Mouse (Mus musculus): ENCODE measurements around the gene Prkaca. TPM values are rescaled to one million over a fixed set of nuclear protein-coding genes. Genes with fewer than 3 reads are reported as not detected.

The Prkaca gene
- polyA plus RNA-seq, 1 experiment from 2014 or later = 62.4 TPM

DNA sequence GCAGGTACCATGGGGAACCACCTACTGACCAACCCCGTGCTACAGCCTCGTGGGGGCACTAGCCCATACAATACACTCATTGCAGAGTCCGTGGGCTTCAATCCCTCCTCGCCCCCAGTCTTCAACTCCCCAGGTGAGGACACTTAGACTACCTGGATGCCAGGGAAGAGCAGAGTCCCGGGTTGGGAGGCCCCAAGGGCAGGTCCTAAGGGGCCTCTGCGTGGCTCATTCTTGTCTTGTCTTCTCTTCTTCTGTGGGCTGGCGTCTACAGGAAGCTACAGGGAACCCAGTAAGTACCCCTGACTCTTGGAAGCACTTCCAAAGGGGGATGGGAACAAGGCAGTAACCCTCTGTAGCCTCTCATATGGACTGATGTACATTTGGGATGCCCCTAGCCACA, 35.1 kb upstream of the Prkaca start:
- TF ChIP-seq CTCF (IDR thresholded peaks at IDR 0.05; ENCODE audit: low read depth) (no peak), EP300 (optimal IDR thresholded peaks at IDR 0.05) (no peak)
- 86% methylated on average over 7 of the region's 7 CpGs for WGBS
- ATAC-seq (ENCODE audit: low FRiP score, low TSS enrichment) = no peak
- Histone ChIP-seq H3K9ac (ENCODE audit: low read length) (no peak overlapping the region), H3K36me3 (ENCODE audit: control insufficient read depth, insufficient read depth, low read length) (peaks cover 13% of the 10 kb centered on the region; the same call in 1 of the 2 replicates), H3K4me2 (replicated peaks; ENCODE audit: low read depth) (no peak overlapping the region), H3K4me1 (replicated peaks; ENCODE audit: control insufficient read depth, insufficient read depth) (no peaks in the 10 kb centered on the region), H3K27me3 (ENCODE audit: control insufficient read depth, insufficient read depth, low read length) (no peaks in the 10 kb centered on the region), H3K9me3 (ENCODE audit: control insufficient read depth, low read length) (no peaks in the 10 kb centered on the region), H3K27ac (replicated peaks) (no peak overlapping the region), H3K4me3 (ENCODE audit: low read depth, low read length) (no peak overlapping the region)
- no peak for DNase-seq (ENCODE audit: low spot score)

DNA sequence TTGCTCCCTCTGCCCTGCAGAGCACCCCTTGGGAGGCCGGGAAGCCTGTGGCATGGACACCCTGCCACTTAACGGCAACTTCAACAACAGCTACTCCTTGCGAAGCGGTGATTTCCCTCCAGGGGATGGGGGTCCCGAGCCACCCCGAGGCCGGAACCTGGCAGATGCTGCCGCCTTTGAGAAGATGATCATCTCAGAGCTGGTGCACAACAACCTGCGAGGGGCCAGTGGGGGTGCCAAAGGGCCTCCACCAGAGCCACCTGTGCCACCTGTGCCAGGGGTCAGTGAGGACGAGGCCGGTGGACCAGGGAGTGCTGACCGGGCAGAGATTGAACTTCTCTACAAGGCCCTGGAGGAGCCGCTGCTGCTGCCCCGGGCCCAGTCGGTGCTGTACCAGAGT, 34.5 kb upstream of the Prkaca start:
- Histone ChIP-seq H3K4me3 (ENCODE audit: low read depth, low read length) (no peak overlapping the region), H3K4me2 (replicated peaks; ENCODE audit: low read depth) (no peak overlapping the region), H3K9ac (ENCODE audit: low read length) (no peak overlapping the region), H3K36me3 (ENCODE audit: control insufficient read depth, insufficient read depth, low read length) (peaks cover 13% of the 10 kb centered on the region; the same call in 1 of the 2 replicates), H3K27ac (replicated peaks) (no peak overlapping the region), H3K9me3 (ENCODE audit: control insufficient read depth, low read length) (no peaks in the 10 kb centered on the region), H3K27me3 (ENCODE audit: control insufficient read depth, insufficient read depth, low read length) (no peaks in the 10 kb centered on the region), H3K4me1 (replicated peaks; ENCODE audit: control insufficient read depth, insufficient read depth) (no peaks in the 10 kb centered on the region)
- no peak for DNase-seq (ENCODE audit: low spot score)
- 94% methylated on average over 15 of the region's 15 CpGs for WGBS
- no peak; the same call in none of the 2 replicates for ATAC-seq (ENCODE audit: low FRiP score, low TSS enrichment)
- no peak for TF ChIP-seq CTCF (IDR thresholded peaks at IDR 0.05; ENCODE audit: low read depth)
- no peak for TF ChIP-seq EP300 (optimal IDR thresholded peaks at IDR 0.05)

DNA sequence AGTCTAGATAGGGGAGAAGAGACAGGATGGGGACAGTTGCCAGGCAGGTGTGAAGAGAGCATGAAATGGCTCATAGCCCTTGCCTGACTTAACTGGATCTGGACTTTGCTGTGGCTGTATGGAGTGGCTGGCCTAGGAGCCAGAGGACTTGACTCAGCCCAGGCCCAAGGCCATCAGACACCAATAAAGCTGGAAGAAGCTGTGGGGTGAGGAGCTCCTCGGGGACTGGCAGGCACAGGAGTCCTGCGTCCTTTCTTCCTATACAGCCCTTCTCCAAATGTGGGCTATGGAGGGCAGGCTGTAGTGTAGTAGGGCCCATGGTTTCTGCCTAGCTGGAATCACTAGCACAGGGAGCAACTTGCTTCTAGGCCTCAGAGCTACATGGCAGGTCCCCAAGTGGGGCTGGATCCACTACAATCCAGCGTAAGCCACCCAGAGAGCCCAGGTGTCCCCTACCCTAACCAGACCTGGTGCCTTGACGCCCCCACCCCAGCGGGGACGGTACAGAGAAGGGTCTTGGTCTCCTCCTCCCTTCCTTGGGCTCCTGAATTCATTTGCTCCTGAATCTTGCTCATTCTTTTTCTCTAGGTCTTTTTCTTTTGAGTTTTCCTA, 31.6 kb upstream of the Prkaca start:
- H3K27ac ChIP-seq (replicated peaks) = no peak overlapping the region
- DNase-seq (ENCODE audit: low spot score) (no peak), ATAC-seq (ENCODE audit: low FRiP score, low TSS enrichment) (no peak)
- H3K36me3 ChIP-seq (ENCODE audit: control insufficient read depth, insufficient read depth, low read length) = peaks cover 4% of the 10 kb centered on the region; the same call in 1 of the 2 replicates
- H3K9me3 ChIP-seq (ENCODE audit: control insufficient read depth, low read length) = no peaks in the 10 kb centered on the region
- H3K4me3 ChIP-seq (ENCODE audit: low read depth, low read length) = no peak overlapping the region
- H3K4me1 ChIP-seq (replicated peaks; ENCODE audit: control insufficient read depth, insufficient read depth) = no peaks in the 10 kb centered on the region
- TF ChIP-seq EP300 (optimal IDR thresholded peaks at IDR 0.05) (no peak), CTCF (IDR thresholded peaks at IDR 0.05; ENCODE audit: low read depth) (no peak)
- no peaks in the 10 kb centered on the region for H3K27me3 ChIP-seq (ENCODE audit: control insufficient read depth, insufficient read depth, low read length)
- H3K4me2 ChIP-seq (replicated peaks; ENCODE audit: low read depth) = no peak overlapping the region
- no peak overlapping the region for H3K9ac ChIP-seq (ENCODE audit: low read length)
- WGBS = 77% methylated on average over 6 of the region's 6 CpGs

GRCm38 (mm10) chr8:83942446-83942845, 30.3 kb upstream of the Prkaca start:
- Histone ChIP-seq H3K4me2 (replicated peaks; ENCODE audit: low read depth) (no peak overlapping the region), H3K36me3 (ENCODE audit: control insufficient read depth, insufficient read depth, low read length) (peaks cover 4% of the 10 kb centered on the region; the same call in 1 of the 2 replicates), H3K4me3 (ENCODE audit: low read depth, low read length) (no peak overlapping the region), H3K27ac (replicated peaks) (no peak overlapping the region), H3K27me3 (ENCODE audit: control insufficient read depth, insufficient read depth, low read length) (no peaks in the 10 kb centered on the region), H3K9me3 (ENCODE audit: control insufficient read depth, low read length) (no peaks in the 10 kb centered on the region), H3K4me1 (replicated peaks; ENCODE audit: control insufficient read depth, insufficient read depth) (no peaks in the 10 kb centered on the region), H3K9ac (ENCODE audit: low read length) (no peak overlapping the region)
- no peak for DNase-seq (ENCODE audit: low spot score)
- no peak for ATAC-seq (ENCODE audit: low FRiP score, low TSS enrichment)
- TF ChIP-seq EP300 (optimal IDR thresholded peaks at IDR 0.05) (no peak), CTCF (IDR thresholded peaks at IDR 0.05; ENCODE audit: low read depth) (no peak)
- WGBS = 70% methylated on average over 1 of the region's 1 CpGs

- Histone ChIP-seq H3K4me1 (replicated peaks; ENCODE audit: control insufficient read depth, insufficient read depth) (no peaks in the 10 kb centered on the region), H3K4me3 (ENCODE audit: low read depth, low read length) (no peak overlapping the region), H3K9me3 (ENCODE audit: control insufficient read depth, low read length) (no peaks in the 10 kb centered on the region), H3K36me3 (ENCODE audit: control insufficient read depth, insufficient read depth, low read length) (no peaks in the 10 kb centered on the region), H3K9ac (ENCODE audit: low read length) (no peak overlapping the region), H3K27ac (replicated peaks) (no peak overlapping the region), H3K27me3 (ENCODE audit: control insufficient read depth, insufficient read depth, low read length) (no peaks in the 10 kb centered on the region), H3K4me2 (replicated peaks; ENCODE audit: low read depth) (no peak overlapping the region)
- no peak for TF ChIP-seq CTCF (IDR thresholded peaks at IDR 0.05; ENCODE audit: low read depth)
- no peak for TF ChIP-seq EP300 (optimal IDR thresholded peaks at IDR 0.05)
- no peak for DNase-seq (ENCODE audit: low spot score)
- 61% methylated on average over 3 of the region's 3 CpGs for WGBS
- no peak for ATAC-seq (ENCODE audit: low FRiP score, low TSS enrichment)
Measured at GRCm38 (mm10) chr8:83945540-83945939, 27.3 kb upstream of the Prkaca start.

GRCm38 (mm10) chr8:83954749-83955105, 18.1 kb upstream of the Prkaca start:
- DNase-seq (ENCODE audit: low spot score) (no peak), ATAC-seq (ENCODE audit: low FRiP score, low TSS enrichment) (no peak)
- under 1% methylated on average over 14 of the region's 14 CpGs for WGBS
- Histone ChIP-seq H3K27me3 (ENCODE audit: control insufficient read depth, insufficient read depth, low read length) (no peaks in the 10 kb centered on the region), H3K27ac (replicated peaks) (0 out of 2 replicates have a peak overlapping the region, but pooled peaks have one; percentile 24), H3K9ac (ENCODE audit: low read length) (peak overlapping the region; percentile 41), H3K36me3 (ENCODE audit: control insufficient read depth, insufficient read depth, low read length) (no peaks in the 10 kb centered on the region), H3K4me1 (replicated peaks; ENCODE audit: control insufficient read depth, insufficient read depth) (peaks cover 3% of the 10 kb centered on the region; the same call in 1 of the 2 replicates), H3K9me3 (ENCODE audit: control insufficient read depth, low read length) (no peaks in the 10 kb centered on the region), H3K4me3 (ENCODE audit: low read depth, low read length) (peak overlapping the region; percentile 43), H3K4me2 (replicated peaks; ENCODE audit: low read depth) (peak overlapping the region; percentile 55)
- no peak for TF ChIP-seq EP300 (optimal IDR thresholded peaks at IDR 0.05)
- TF ChIP-seq CTCF (IDR thresholded peaks at IDR 0.05; ENCODE audit: low read depth) = no peak

Data from stomach, postnatal 0 days (tissue).